Mouse (Mus musculus): ENCODE measurements at regions not wholly inside any gene's neighbourhood (a gene's known extent, or its start where the extent isn't known, plus 50 kb on each side); places are given as distances from the start of the nearest gene placed in this dataset.

DNA sequence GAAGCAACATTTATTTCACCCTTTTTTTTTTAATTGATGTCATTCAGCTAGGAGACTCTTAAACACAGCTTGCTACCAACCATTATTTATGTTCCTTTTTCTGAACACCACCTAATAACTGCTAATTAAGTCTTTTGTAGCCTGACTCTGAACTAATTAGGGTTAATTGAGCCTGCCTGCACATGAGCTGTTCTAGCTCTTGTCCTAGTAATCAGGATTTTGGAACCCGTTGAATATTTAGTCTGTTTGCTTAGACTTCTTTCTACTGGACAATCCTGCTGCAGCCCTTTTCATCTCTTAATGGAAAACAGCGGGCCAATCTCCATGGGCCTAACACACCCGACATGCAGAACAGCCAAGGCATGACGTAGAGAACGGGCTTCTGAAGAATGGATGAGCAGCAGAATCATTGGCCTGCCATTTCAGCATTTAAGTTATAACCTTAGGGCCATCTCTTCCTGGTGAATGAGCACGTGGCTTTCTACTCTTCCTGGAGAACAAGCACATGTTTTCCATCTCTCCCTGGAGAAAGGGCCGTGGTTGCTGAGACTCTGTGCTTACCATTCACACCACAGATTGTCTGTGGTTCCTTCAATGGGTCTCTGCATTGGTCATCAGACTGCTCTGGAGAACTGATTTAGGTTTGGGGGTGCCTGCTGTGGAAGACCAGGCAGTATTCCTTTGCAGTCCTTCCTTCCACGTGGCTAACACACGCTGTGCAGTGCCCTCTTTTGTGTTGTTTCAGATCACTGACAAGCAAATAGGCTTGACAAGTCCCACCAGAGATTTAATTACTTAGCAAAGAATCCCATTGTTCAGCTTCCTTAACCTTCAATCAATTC, 805.1 kb downstream of the Poteg start:
- ATAC-seq (no peak), DNase-seq (ENCODE audit: low read depth, low spot score) (no peak)
- no peak for TF ChIP-seq CTCF (IDR thresholded peaks at IDR 0.05)
- in situ Hi-C loops (cut with MboI; ENCODE audit: low pct_unique_long_range_greater_than_20kb) = no loop called here
- no peaks in the 10 kb centered on the region for H3K27me3 ChIP-seq
- ChIA-PET CTCF (no interaction called here), POLR2A (no interaction called here)

DNA sequence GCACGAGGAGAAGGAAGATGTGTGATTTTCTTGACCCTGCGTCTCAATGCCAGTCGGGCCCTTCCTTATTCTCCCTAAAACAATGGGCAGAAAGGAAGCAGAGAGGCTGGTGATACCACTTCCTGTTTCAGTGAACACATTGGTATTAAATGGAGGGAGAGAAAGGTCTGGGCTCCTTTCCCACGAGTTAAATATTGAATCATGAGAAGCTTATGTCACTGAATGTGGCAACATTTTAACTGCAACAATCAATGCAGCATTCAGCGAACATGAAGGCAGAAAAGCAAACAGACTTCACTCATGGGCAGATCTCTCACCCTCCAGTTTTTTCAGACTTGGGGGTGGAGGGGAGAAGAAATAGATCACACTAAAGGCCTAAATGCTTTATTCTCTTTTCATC, 819.8 kb downstream of the Poteg start:
- POLR2A ChIA-PET = no interaction called here
- ATAC-seq (no peak), DNase-seq (ENCODE audit: low read depth, low spot score) (no peak)
- CTCF ChIA-PET = no interaction called here
- in situ Hi-C loops (cut with MboI; ENCODE audit: low pct_unique_long_range_greater_than_20kb) = no loop called here
- H3K27me3 ChIP-seq = no peaks in the 10 kb centered on the region
- TF ChIP-seq CTCF (IDR thresholded peaks at IDR 0.05) = no peak

DNA sequence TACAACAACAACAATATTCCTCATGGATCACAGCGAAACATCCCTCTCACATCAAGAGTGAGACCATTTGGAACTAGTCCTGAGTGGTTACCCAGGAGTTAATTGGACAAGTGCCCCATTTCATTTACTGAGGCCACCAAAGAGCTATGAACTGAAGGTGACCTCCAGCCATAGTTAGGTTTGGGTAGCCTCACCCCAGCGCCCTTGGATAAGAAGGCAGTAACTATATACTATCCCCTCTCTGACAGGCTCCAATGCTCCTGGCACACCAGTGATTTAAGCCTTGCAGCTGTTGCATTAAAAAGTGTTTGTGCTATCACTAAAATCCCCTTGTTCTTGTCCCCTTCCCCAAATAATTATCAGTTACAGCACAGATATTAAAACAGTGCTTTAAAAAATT, 836.8 kb downstream of the Poteg start:
- CTCF ChIA-PET = no interaction called here
- in situ Hi-C loops (cut with MboI; ENCODE audit: low pct_unique_long_range_greater_than_20kb) = no loop called here
- ATAC-seq (no peak), DNase-seq (ENCODE audit: low read depth, low spot score) (no peak)
- TF ChIP-seq CTCF (IDR thresholded peaks at IDR 0.05) = no peak
- POLR2A ChIA-PET = no interaction called here
- H3K27me3 ChIP-seq = no peaks in the 10 kb centered on the region

DNA sequence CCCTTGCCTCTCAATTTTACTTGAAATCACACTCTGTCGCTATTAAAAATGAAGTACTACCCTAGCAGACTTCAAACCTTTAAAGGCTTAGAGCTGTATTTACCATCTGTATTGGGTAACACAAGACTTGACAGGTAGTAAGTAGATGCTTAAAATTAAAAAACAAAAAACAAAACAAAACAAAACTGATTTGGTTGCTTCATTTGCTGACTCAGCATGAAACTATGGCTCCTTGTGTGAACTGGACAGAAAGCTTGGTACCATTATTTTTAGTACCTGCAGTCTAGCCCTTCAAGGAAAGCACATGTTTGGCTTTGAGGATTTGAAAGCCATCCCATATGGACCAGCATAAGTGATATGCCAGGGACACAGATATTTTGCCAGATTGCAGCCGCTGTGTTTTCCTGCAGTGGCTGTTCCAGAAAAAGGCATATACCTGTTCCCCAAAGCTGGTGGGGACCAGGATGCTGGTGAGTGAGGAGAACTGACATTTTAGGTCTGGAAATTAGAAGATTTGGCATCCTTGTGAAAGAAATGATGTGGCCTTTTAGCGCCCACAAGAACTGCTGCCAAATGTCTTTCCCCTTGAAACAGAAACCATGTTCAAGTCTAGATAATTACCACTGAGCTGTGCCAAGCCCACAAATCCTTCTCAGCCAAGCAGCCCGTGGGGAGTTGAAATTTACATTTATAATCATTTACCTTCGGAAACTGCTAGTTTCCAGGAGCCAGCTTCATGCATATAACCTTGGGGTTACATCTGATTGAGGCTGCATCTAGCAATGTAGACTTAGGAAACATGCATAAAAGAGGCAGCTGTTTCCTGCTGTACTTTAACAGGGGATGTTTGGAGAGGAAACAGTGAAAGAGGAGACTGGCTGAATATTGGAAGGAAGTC, 851.7 kb downstream of the Poteg start:
- TF ChIP-seq CTCF (IDR thresholded peaks at IDR 0.05) = no peak
- ChIA-PET CTCF (no interaction called here), POLR2A (no interaction called here)
- DNase-seq (ENCODE audit: low read depth, low spot score) (no peak), ATAC-seq (no peak)
- in situ Hi-C loops (cut with MboI; ENCODE audit: low pct_unique_long_range_greater_than_20kb) = no loop called here
- no peaks in the 10 kb centered on the region for H3K27me3 ChIP-seq

DNA sequence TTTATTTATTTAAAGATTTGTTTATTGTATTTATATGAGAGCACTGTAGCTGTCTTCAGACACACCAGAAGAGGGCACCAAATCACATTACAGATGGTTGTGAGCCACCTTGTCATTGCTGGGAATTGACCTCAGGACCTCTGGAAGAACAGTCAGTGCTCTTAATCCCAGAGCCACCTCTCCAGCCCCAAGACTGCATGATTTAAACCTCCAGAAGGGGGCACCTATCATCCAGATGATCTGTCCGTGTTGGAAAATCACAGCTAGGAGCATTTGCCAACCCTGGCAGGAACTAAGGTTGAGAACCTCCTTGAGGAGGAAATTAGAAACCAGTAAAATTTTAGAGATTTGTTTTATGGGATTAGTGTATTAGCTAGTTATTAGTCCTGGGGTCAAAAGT, 869.6 kb downstream of the Poteg start:
- no peak for TF ChIP-seq CTCF (IDR thresholded peaks at IDR 0.05)
- H3K27me3 ChIP-seq = no peaks in the 10 kb centered on the region
- DNase-seq (ENCODE audit: low read depth, low spot score) (no peak), ATAC-seq (no peak)
- POLR2A ChIA-PET = no interaction called here
- in situ Hi-C loops (cut with MboI; ENCODE audit: low pct_unique_long_range_greater_than_20kb) = no loop called here
- CTCF ChIA-PET = no interaction called here

DNA sequence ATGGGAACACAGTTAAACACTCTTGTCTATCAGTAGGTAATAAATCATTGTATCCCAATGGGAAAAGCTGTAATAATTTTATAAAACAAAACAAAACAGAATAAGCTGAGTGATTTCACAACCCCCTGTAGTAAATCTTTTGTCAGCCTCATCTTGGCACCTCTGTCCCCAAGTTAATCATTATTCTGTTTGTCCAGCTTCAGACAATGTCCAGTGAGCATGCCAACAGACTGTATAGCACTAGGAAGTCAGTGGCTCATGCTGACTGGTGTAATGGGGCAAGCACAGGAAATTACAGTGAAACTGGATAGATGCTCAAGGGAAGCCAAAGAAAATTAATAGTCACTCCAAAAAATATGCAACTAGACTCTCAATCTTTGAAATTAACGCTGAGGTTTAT, 885.9 kb downstream of the Poteg start:
- H3K27me3 ChIP-seq = no peaks in the 10 kb centered on the region
- DNase-seq (ENCODE audit: low read depth, low spot score) = no peak
- ChIA-PET POLR2A (no interaction called here), CTCF (no interaction called here)
- TF ChIP-seq CTCF (IDR thresholded peaks at IDR 0.05) = no peak
- in situ Hi-C loops (cut with MboI; ENCODE audit: low pct_unique_long_range_greater_than_20kb) = no loop called here
- no peak for ATAC-seq

DNA sequence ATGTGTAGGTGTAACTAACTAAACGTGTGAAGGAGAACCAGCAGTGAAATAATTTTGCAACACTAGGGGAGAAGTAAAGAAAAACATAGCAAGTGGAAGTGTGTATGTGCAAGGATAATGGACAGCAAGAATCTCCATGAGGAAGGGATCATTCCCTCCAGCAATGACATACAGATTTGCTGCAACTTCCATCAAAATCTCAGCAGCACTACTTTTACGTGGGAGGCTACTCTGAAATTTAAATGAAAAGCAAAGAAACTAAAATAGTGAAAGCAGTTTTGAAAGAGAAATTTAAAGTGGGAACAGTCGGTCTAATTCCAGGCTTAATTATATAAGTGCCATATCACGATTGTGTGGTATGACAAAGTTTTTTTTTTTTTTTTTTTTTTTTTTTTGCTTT, 890.0 kb downstream of the Poteg start:
- POLR2A ChIA-PET = no interaction called here
- CTCF ChIA-PET = no interaction called here

DNA sequence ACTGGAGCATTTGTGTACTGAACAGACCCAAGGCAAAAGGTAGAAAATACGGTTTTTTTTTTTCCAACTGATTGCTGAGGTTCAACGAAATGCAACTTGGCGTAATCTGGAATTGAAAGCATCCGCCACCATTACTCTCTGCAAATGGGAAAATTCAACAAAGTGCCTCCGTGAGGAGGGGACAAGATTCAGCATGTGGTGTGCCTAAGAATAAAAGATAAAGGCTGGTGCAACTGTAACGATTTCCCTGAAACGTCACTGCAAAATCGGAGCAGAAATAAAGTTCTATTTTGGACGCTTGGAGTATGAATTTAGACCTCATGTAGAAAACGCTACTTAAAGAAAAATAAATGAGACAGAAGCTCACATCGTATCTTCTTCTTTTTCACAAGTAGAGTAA, 893.8 kb downstream of the Poteg start:
- ATAC-seq (no peak), DNase-seq (ENCODE audit: low read depth, low spot score) (no peak)
- ChIA-PET POLR2A (no interaction called here), CTCF (interaction anchor here (0.7 kb wide), 1 partner anchor 25 kb away, joined by 3 read pairs; no protein-coding TSS in a partner anchor)
- no peaks in the 10 kb centered on the region for H3K27me3 ChIP-seq
- TF ChIP-seq CTCF (IDR thresholded peaks at IDR 0.05) = no peak
- in situ Hi-C loops (cut with MboI; ENCODE audit: low pct_unique_long_range_greater_than_20kb) = no loop called here

More for the DNA sequence above, 890.0 kb downstream of the Poteg start:
- TF ChIP-seq CTCF (IDR thresholded peaks at IDR 0.05) = no peak
- DNase-seq (ENCODE audit: low read depth, low spot score) (no peak), ATAC-seq (no peak)
- no peaks in the 10 kb centered on the region for H3K27me3 ChIP-seq
- in situ Hi-C loops (cut with MboI; ENCODE audit: low pct_unique_long_range_greater_than_20kb) = no loop called here

DNA sequence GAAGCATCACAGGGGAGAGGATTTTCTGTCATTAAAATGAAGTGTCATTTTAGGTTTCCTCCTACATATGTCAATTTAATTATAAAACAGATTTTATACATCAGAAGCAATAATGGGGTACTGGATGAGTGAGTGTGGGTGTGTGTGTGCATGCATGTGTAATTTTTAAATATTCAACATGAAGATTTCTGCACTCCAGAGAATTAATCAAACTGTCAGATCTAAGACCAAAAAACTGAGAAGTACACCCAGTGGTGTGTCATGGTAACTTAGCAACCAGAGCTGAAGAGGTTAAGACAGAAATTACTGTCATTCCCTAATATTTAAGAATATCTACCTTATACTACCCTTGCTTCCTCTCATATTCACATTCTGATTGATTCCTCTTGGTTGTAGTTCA, 919.0 kb downstream of the Poteg start:
- POLR2A ChIA-PET = no interaction called here
- in situ Hi-C loops (cut with MboI; ENCODE audit: low pct_unique_long_range_greater_than_20kb) = no loop called here
- no peak for TF ChIP-seq CTCF (IDR thresholded peaks at IDR 0.05)
- DNase-seq (ENCODE audit: low read depth, low spot score) (no peak), ATAC-seq (no peak)
- CTCF ChIA-PET = interaction anchor here (0.7 kb wide), 1 partner anchor 26 kb away, joined by 3 read pairs; no protein-coding TSS in a partner anchor
- no peaks in the 10 kb centered on the region for H3K27me3 ChIP-seq

DNA sequence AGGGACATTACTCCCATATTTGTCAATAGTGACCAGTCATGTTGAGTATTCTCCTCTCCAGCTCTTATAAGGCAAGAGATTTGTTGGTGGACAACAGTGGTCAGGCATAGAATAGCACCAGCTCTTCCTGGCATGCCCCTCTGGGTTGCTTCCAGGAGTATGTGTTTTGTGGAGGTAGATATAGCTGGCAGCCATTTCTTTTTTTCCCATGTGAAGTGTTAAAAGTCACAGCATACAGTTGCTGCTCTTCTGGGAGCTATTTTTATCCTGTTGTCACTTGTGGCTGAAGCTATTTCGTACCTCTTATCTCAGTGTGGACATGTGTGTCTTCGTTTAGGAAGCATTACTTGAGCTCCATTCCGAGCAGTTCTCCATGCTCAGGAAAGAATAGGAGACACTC, 919.9 kb downstream of the Poteg start:
- in situ Hi-C loops (cut with MboI; ENCODE audit: low pct_unique_long_range_greater_than_20kb) = no loop called here
- ChIA-PET CTCF (no interaction called here), POLR2A (no interaction called here)
- ATAC-seq (no peak), DNase-seq (ENCODE audit: low read depth, low spot score) (no peak)
- no peak for TF ChIP-seq CTCF (IDR thresholded peaks at IDR 0.05)
- no peaks in the 10 kb centered on the region for H3K27me3 ChIP-seq

DNA sequence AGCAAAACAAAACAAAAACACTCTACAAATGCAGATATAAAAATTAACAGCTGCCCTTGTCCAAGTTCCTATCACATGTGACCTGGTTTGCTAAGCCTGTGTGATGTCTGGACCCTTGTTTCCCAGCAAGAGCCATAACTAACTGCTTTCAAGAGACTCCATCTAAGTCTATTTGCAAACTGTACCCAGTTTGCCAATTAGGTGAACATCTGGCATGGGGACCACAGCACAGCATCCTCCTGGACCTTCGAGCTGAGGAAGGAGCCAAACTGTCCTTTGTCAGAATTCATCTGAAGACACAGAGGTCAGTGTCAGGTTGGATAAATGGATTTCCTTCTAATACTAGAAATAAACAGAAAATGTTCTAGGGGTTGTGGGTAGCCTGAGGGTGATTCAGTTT, 924.3 kb downstream of the Poteg start:
- CTCF ChIA-PET = no interaction called here
- POLR2A ChIA-PET = interaction anchor here (0.6 kb wide), 1 partner anchor 403 kb away, joined by 6 read pairs; no protein-coding TSS in a partner anchor
- H3K27me3 ChIP-seq = no peaks in the 10 kb centered on the region
- in situ Hi-C loops (cut with MboI; ENCODE audit: low pct_unique_long_range_greater_than_20kb) = no loop called here
- no peak for TF ChIP-seq CTCF (IDR thresholded peaks at IDR 0.05)
- no peak for DNase-seq (ENCODE audit: low read depth, low spot score)
- no peak for ATAC-seq
